Mouse (Mus musculus) MEL (cell line): ENCODE data around the gene Tyms. TPM values are rescaled to one million over a fixed set of nuclear protein-coding genes. Genes with fewer than 3 reads are reported as not detected.

Experiments used
- DNase-seq: peaks from one replicate; pipeline ENCODE4 v3.0.0; 2011; ENCODE audit warnings: low read depth, low spot score
- H3K27ac ChIP-seq: 2 replicates; pipeline ENCODE4 v1.5.1; 2012; ENCODE audit warnings: low read depth, mild to moderate bottlenecking, control low read depth, low read length, moderate library complexity; ENCODE audit not compliant: control insufficient read depth
- H3K27me3 ChIP-seq, 2 experiments: fragments of 150-350 bp in 1 of 2; sonication (generic) in 1 of 2; 2 replicates each; pipeline ENCODE4 v1.6.1; 2012; ENCODE audit warnings: low read length in 2 of 2, mild to moderate bottlenecking in 2 of 2, improper control_type of control experiment in 1 of 2, moderate library complexity in 1 of 2; ENCODE audit not compliant: insufficient read depth in 2 of 2, control insufficient read depth in 1 of 2
- H3K36me3 ChIP-seq, 2 experiments: 2 replicates each; pipeline ENCODE4 v1.6.1; 2012 to 2014; ENCODE audit warnings: low read length in 2 of 2, improper control_type of control experiment in 1 of 2, inconsistent platforms in 1 of 2, mild to moderate bottlenecking in 1 of 2; ENCODE audit not compliant: insufficient read depth in 2 of 2, control insufficient read depth in 1 of 2
- H3K4me1 ChIP-seq, 2 experiments: fragments of 150-350 bp in 1 of 2; sonication (generic) in 1 of 2; 2 replicates each; pipeline ENCODE4 v1.6.1; 2012; ENCODE audit warnings: low read length in 2 of 2, improper control_type of control experiment in 1 of 2, mild to moderate bottlenecking in 1 of 2; ENCODE audit not compliant: insufficient read depth in 2 of 2, control insufficient read depth in 1 of 2
- H3K4me3 ChIP-seq, 2 experiments: fragments of 150-350 bp in 1 of 2; sonication (generic) in 1 of 2; 2 replicates each; pipeline ENCODE4 v1.5.1; 2012; ENCODE audit warnings: low read depth in 2 of 2, low read length in 2 of 2, mild to moderate bottlenecking in 2 of 2, moderate library complexity in 2 of 2, control low read depth in 1 of 2, improper control_type of control experiment in 1 of 2; ENCODE audit not compliant: control insufficient read depth in 1 of 2, insufficient read depth in 1 of 2
- H3K79me2 ChIP-seq: 2 replicates; pipeline ENCODE4 v1.6.1; 2012; ENCODE audit warnings: mild to moderate bottlenecking, low read length, moderate library complexity; ENCODE audit not compliant: control insufficient read depth, poor library complexity, insufficient read depth
- H3K9ac ChIP-seq: 2 replicates; pipeline ENCODE4 v1.6.1; 2012; ENCODE audit warnings: low read depth, mild to moderate bottlenecking, control low read depth, low read length, moderate library complexity; ENCODE audit not compliant: control insufficient read depth, poor library complexity, severe bottlenecking
- H3K9me3 ChIP-seq: fragments of 150-350 bp; sonication (generic); replicated peaks from 2 replicates; pipeline ENCODE4 v1.6.1; 2012; ENCODE audit warnings: mild to moderate bottlenecking, low read length, improper control_type of control experiment, moderate library complexity; ENCODE audit not compliant: insufficient read depth
- BHLHE40 ChIP-seq: IDR thresholded peaks from 2 replicates; pipeline ENCODE4 v1.6.1; 2012; ENCODE audit warnings: low read depth, mild to moderate bottlenecking, inconsistent platforms, low read length, improper control_type of control experiment, borderline replicate concordance
- ELF1 ChIP-seq: IDR thresholded peaks from 2 replicates; pipeline ENCODE4 v1.6.1; 2014; ENCODE audit warnings: low read depth, mild to moderate bottlenecking, inconsistent platforms, low read length, improper control_type of control experiment, moderate library complexity
- ETS1 ChIP-seq: IDR thresholded peaks from 2 replicates; pipeline ENCODE4 v1.6.1; 2012; ENCODE audit warnings: low read depth, mild to moderate bottlenecking, inconsistent platforms, low read length, improper control_type of control experiment, moderate library complexity
- GABPA ChIP-seq: IDR thresholded peaks from 2 replicates; pipeline ENCODE4 v1.6.1; 2012; ENCODE audit warnings: low read depth, mild to moderate bottlenecking, inconsistent platforms, low read length, improper control_type of control experiment, moderate library complexity
- JUND ChIP-seq: IDR thresholded peaks from 2 replicates; pipeline ENCODE4 v1.6.1; 2011; ENCODE audit warnings: low read depth, mild to moderate bottlenecking, improper control_type of control experiment, low read length
- MAZ ChIP-seq: IDR thresholded peaks from 2 replicates; pipeline ENCODE4 v1.6.1; 2012; ENCODE audit warnings: low read depth, mild to moderate bottlenecking, inconsistent platforms, low read length, improper control_type of control experiment
- MXI1 ChIP-seq: IDR thresholded peaks from 2 replicates; pipeline ENCODE4 v1.6.1; 2011; ENCODE audit warnings: mild to moderate bottlenecking, low read depth, low read length, improper control_type of control experiment
- NRF1 ChIP-seq: IDR thresholded peaks from 2 replicates; pipeline ENCODE4 v1.6.1; 2014; ENCODE audit warnings: low read depth, mild to moderate bottlenecking, inconsistent platforms, low read length, improper control_type of control experiment, moderate library complexity; ENCODE audit not compliant: poor library complexity, insufficient read depth, severe bottlenecking
- POLR2AphosphoS2 ChIP-seq: IDR thresholded peaks from 2 replicates; pipeline ENCODE4 v1.6.1; 2011; ENCODE audit warnings: low read length, improper control_type of control experiment
- RAD21 ChIP-seq: IDR thresholded peaks from 2 replicates; pipeline ENCODE4 v1.6.1; 2011; ENCODE audit warnings: mild to moderate bottlenecking, low read depth, low read length, improper control_type of control experiment
- RCOR1 ChIP-seq: IDR thresholded peaks from 2 replicates; pipeline ENCODE4 v1.6.1; 2012; ENCODE audit warnings: low read depth, mild to moderate bottlenecking, inconsistent platforms, low read length, improper control_type of control experiment
- SIN3A ChIP-seq: IDR thresholded peaks from 2 replicates; pipeline ENCODE4 v1.6.1; 2012; ENCODE audit warnings: low read length, improper control_type of control experiment, inconsistent platforms
- TAL1 ChIP-seq: IDR thresholded peaks from 2 replicates; pipeline ENCODE4 v1.6.1; 2012; ENCODE audit warnings: mild to moderate bottlenecking, inconsistent platforms, low read length, moderate library complexity, mixed read lengths
- TCF12 ChIP-seq: IDR thresholded peaks from 2 replicates; pipeline ENCODE4 v1.6.1; 2014; ENCODE audit warnings: low read depth, mild to moderate bottlenecking, inconsistent platforms, low read length, improper control_type of control experiment, moderate library complexity
- UBTF ChIP-seq: IDR thresholded peaks from 2 replicates; pipeline ENCODE4 v1.6.1; 2012; ENCODE audit warnings: low read depth, mild to moderate bottlenecking, inconsistent platforms, low read length, improper control_type of control experiment, moderate library complexity, borderline replicate concordance; ENCODE audit not compliant: insufficient read depth
- USF2 ChIP-seq, 2 experiments: IDR thresholded peaks; 2 replicates each; pipeline ENCODE4 v1.6.1; 2011 to 2012; ENCODE audit warnings: improper control_type of control experiment in 2 of 2, low read length in 2 of 2, borderline replicate concordance in 1 of 2, inconsistent platforms in 1 of 2, low read depth in 1 of 2, mild to moderate bottlenecking in 1 of 2; ENCODE audit not compliant: insufficient read depth in 1 of 2
- ZC3H11A ChIP-seq: IDR thresholded peaks from 2 replicates; pipeline ENCODE4 v1.6.1; 2012; ENCODE audit warnings: low read depth, mild to moderate bottlenecking, inconsistent platforms, low read length, improper control_type of control experiment
- ZKSCAN1 ChIP-seq: IDR thresholded peaks from 2 replicates; pipeline ENCODE4 v1.6.1; 2012; ENCODE audit warnings: low read depth, mild to moderate bottlenecking, inconsistent platforms, low read length, improper control_type of control experiment, moderate library complexity
- ZNF384 ChIP-seq: IDR thresholded peaks from 2 replicates; pipeline ENCODE4 v1.6.1; 2012; ENCODE audit warnings: low read depth, mild to moderate bottlenecking, inconsistent platforms, low read length, improper control_type of control experiment
- polyA plus RNA-seq, 2 experiments: library from polyadenylated mRNA; stranded (reverse) in 1 of 2; unstranded in 1 of 2; fragments of >175 nt in 1 of 2; fragments of >200 nt in 1 of 2; gene quantifications; 2 replicates each; pipeline versions ENCODE4 v1.2.1 to v1.2.4; 2012; ENCODE audit warnings: low replicate concordance in 2 of 2, low read depth in 1 of 2; ENCODE audit not compliant: insufficient read length in 2 of 2, insufficient read depth in 1 of 2, missing spikeins in 1 of 2
- total RNA-seq: library from RNA; depleted of rRNA; stranded (reverse); fragments of 300-350 nt; gene quantifications from 2 replicates; pipeline ENCODE4 v1.2.3, GENCODE M21; 2012

Tyms gene
- total and polyA plus RNA-seq, 3 experiments, result 150 to 203 TPM; not detected in 1

DNA sequence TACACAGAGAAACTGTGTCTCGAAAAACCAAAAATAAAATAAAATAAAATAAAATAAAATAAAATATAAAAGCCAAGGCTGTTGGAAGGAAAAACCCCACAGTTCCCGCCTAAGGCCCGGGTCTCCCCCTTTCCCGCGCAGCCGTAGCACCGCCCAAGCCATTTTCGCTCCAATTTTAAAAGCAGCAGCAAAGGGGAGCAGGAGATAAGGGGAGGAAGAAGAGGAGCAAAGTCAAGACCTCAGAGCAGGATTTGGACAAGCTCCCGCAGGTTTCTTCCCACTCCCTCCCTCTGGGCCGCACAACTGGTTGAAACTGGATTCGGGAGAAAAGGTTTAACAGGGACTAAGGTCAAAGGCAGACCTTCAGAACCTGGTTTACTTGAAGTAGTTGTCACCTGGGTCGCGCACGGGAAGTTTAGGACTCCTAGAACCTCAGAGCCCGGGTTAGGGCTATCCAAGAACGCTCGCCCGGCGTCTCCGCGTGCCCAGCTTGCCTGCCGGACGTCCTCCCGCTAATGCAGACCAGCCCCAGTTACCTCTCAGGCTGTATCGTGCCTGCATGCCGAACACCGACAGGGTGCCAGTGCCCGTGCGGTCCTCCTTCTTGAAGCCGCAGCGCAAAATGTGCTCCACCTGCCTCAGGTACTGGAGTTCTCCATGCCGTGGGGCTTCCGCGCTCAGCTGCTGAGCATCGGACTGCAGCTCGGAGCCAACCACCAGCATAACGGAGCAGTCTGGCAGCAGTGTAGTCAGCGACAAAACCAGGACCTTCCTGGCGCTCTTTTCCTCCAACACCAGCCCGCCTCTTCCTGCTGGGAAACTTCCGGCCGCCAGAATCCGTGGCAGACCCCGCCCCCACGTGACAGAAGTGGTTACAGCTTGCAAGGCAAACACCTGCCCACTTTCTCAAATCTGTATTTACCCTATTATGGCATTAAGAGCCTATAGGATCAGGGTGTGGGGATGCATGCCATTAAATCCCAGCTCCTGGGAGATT is at the start of gene Tyms (continued):
- TF ChIP-seq GABPA, result no peak
- no peak for TF ChIP-seq ZKSCAN1
- no peak for TF ChIP-seq ZNF384
- TF ChIP-seq RCOR1, result no peak
- TF ChIP-seq POLR2AphosphoS2, result peak; percentile 94
- TF ChIP-seq UBTF, result no peak

DNA sequence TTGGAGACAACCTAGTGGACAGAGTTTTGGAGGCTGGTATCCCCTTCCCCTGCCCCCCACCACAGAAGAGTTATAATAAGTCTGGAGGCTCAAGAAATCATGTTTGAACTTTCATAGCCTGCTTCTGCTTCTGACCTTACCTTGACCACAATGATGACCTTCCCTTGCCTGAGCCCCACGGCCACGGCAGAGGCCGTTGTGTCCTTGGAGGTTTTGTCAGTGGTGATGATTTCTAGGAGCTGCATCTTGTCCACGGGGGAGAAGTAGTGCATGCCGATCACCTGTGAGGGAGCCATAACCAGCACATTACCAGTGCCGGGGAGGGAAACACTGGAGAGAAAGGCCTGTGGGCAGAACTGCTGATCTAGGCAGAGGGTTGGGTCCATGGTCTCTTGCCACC is 49.1 kb upstream of the Tyms start:
- no peaks in the 10 kb centered on the region for H3K4me1 ChIP-seq
- TF ChIP-seq GABPA, result no peak
- no peak for TF ChIP-seq JUND
- TF ChIP-seq MXI1, result no peak
- no peak for TF ChIP-seq TAL1
- TF ChIP-seq BHLHE40, result no peak
- no peak for TF ChIP-seq MAZ
- no peak for TF ChIP-seq USF2 (IDR thresholded peaks at IDR 0.05; ENCODE audit: borderline replicate concordance in 1 of 2, insufficient read depth in 1 of 2, low read depth in 1 of 2, low read length in 2 of 2)
- TF ChIP-seq ETS1, result no peak
- TF ChIP-seq TCF12, result no peak
- TF ChIP-seq ELF1, result no peak
- TF ChIP-seq SIN3A, result no peak
- TF ChIP-seq ZC3H11A, result no peak
- no peak for TF ChIP-seq NRF1
- TF ChIP-seq RAD21, result no peak
- H3K9me3 ChIP-seq, result no peaks in the 10 kb centered on the region
- H3K9ac ChIP-seq, result no peak overlapping the region
- no peak for DNase-seq
- no peak overlapping the region for H3K27ac ChIP-seq
- H3K36me3 ChIP-seq, result peaks cover 0 to 5% of the 10 kb centered on the region in 2 experiments; a peak in 2 of 4 replicates
- H3K4me3 ChIP-seq, result no peak overlapping the region
- no peaks in the 10 kb centered on the region for H3K79me2 ChIP-seq
- no peaks in the 10 kb centered on the region for H3K27me3 ChIP-seq
